Mouse (Mus musculus) ES-E14 (cell line): ENCODE measurements around the gene Glg1.
"Not testable (repeated sequence)": the region's sequence is repeated elsewhere in the genome, so short reads cannot be mapped to it uniquely, and the experiment has no call there.

Source experiments
- CHD2 ChIP-seq: IDR thresholded peaks from 2 replicates; pipeline ENCODE4 v1.6.1; 2014; ENCODE audit warnings: mild to moderate bottlenecking, low read depth, low read length, inconsistent platforms
- HCFC1 ChIP-seq: IDR thresholded peaks from 2 replicates; pipeline ENCODE4 v1.6.1; 2012; ENCODE audit warnings: low read length, inconsistent platforms, borderline replicate concordance; ENCODE audit not compliant: insufficient read depth
- MAFK ChIP-seq: IDR thresholded peaks from 2 replicates; pipeline ENCODE4 v1.6.1; 2014; ENCODE audit warnings: mild to moderate bottlenecking, low read depth, low read length, inconsistent platforms; ENCODE audit not compliant: insufficient read depth
- ZC3H11A ChIP-seq: IDR thresholded peaks from 2 replicates; pipeline ENCODE4 v1.6.1; 2012; ENCODE audit warnings: low read depth, mild to moderate bottlenecking, inconsistent platforms, low read length, borderline replicate concordance

GRCm38 (mm10) chr8:111246864-111247263 is 12.2 kb downstream of the Glg1 start:
- not testable (repeated sequence) for TF ChIP-seq CHD2, HCFC1, ZC3H11A, MAFK
